Mouse (Mus musculus): ENCODE measurements around the gene Nr1i2. TPM values are rescaled to one million over a fixed set of nuclear protein-coding genes. Genes with fewer than 3 reads are reported as not detected.

The Nr1i2 gene
- polyA plus RNA-seq, 1 experiment from 2014 or later: not detected

DNA sequence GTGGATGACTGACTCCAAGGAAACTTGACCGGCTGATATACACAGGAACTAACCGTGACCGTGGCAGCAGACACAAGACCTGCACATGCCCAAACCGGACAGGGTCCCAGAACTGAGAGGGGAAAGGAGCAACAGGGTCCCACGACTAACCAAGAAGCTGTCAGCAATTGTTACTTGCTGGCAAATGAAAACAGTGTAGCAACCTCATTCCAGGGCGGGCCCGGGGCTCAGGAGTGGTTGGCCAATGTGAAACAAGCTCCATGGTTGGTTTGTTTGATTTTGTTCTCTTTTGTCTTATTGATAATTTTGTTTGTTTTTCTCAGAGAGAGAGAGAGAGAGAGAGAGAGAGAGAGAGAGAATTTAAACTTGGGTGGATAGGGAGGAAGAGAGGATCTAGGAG lies 13.7 kb downstream of the Nr1i2 start:
- H3K4me1 ChIP-seq (ENCODE audit: control insufficient read depth, insufficient read depth, low read length): no peaks in the 10 kb centered on the region
- no peaks in the 10 kb centered on the region for H3K27me3 ChIP-seq (ENCODE audit: control insufficient read depth, insufficient read depth, low read length)
- H3K4me3 ChIP-seq (replicated peaks; ENCODE audit: low read depth, low read length): no peak overlapping the region
- WGBS: 82% methylated on average over 7 of the region's 7 CpGs
- H3K9me3 ChIP-seq (ENCODE audit: control insufficient read depth, low read length): no peaks in the 10 kb centered on the region
- no peak overlapping the region for H3K9ac ChIP-seq (replicated peaks; ENCODE audit: low read length)
- H3K4me2 ChIP-seq (ENCODE audit: low read length): no peak overlapping the region
- no peak for DNase-seq
- no peak overlapping the region for H3K27ac ChIP-seq (replicated peaks; ENCODE audit: low read depth, low read length)
- H3K36me3 ChIP-seq (ENCODE audit: control insufficient read depth, insufficient read depth, low read length): no peaks in the 10 kb centered on the region
- ATAC-seq (ENCODE audit: low FRiP score, low TSS enrichment): no peak

DNA sequence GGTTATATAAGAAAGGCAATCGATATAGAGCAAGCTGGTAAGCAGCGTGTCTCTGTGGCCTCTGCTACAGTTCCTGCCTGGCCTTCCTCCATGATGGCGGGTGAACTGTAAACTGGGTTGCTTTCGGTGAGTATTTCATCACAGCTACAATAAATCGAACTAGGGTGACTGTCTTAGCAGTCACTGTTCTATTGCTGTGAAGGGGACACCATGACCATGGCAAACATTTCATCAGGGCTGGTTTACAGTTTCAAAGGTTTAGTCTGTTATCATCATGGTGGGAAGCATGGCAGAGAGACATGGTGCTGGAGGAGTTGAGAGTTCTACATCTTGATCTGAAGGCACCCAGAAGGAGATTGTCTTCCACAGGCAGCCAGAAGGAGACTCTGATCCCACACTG lies 14.8 kb downstream of the Nr1i2 start:
- ATAC-seq (ENCODE audit: low FRiP score, low TSS enrichment) (no peak), DNase-seq (no peak)
- H3K9me3 ChIP-seq (ENCODE audit: control insufficient read depth, low read length): no peaks in the 10 kb centered on the region
- H3K9ac ChIP-seq (replicated peaks; ENCODE audit: low read length): no peak overlapping the region
- H3K36me3 ChIP-seq (ENCODE audit: control insufficient read depth, insufficient read depth, low read length): no peaks in the 10 kb centered on the region
- no peaks in the 10 kb centered on the region for H3K4me1 ChIP-seq (ENCODE audit: control insufficient read depth, insufficient read depth, low read length)
- 94% methylated on average over 5 of the region's 5 CpGs for WGBS
- no peak overlapping the region for H3K4me3 ChIP-seq (replicated peaks; ENCODE audit: low read depth, low read length)
- H3K27ac ChIP-seq (replicated peaks; ENCODE audit: low read depth, low read length): no peak overlapping the region
- H3K4me2 ChIP-seq (ENCODE audit: low read length): no peak overlapping the region
- H3K27me3 ChIP-seq (ENCODE audit: control insufficient read depth, insufficient read depth, low read length): no peaks in the 10 kb centered on the region

GRCm38 (mm10) chr16:38274737-38275136 lies 19.9 kb downstream of the Nr1i2 start:
- Histone ChIP-seq H3K9ac (replicated peaks; ENCODE audit: low read length) (no peak overlapping the region), H3K4me3 (replicated peaks; ENCODE audit: low read depth, low read length) (no peak overlapping the region), H3K27me3 (ENCODE audit: control insufficient read depth, insufficient read depth, low read length) (no peaks in the 10 kb centered on the region), H3K9me3 (ENCODE audit: control insufficient read depth, low read length) (no peaks in the 10 kb centered on the region), H3K4me1 (ENCODE audit: control insufficient read depth, insufficient read depth, low read length) (peaks cover 5% of the 10 kb centered on the region; the same call in 1 of the 2 replicates), H3K36me3 (ENCODE audit: control insufficient read depth, insufficient read depth, low read length) (no peaks in the 10 kb centered on the region), H3K4me2 (ENCODE audit: low read length) (no peak overlapping the region), H3K27ac (replicated peaks; ENCODE audit: low read depth, low read length) (no peak overlapping the region)
- no peak for ATAC-seq (ENCODE audit: low FRiP score, low TSS enrichment)
- no peak for DNase-seq
- WGBS: 87% methylated on average over 2 of the region's 2 CpGs

- no peak overlapping the region for H3K4me3 ChIP-seq (replicated peaks; ENCODE audit: low read depth, low read length)
- H3K4me1 ChIP-seq (ENCODE audit: control insufficient read depth, insufficient read depth, low read length): peaks cover 5% of the 10 kb centered on the region; the same call in 1 of the 2 replicates
- H3K9me3 ChIP-seq (ENCODE audit: control insufficient read depth, low read length): no peaks in the 10 kb centered on the region
- 26% methylated on average over 5 of the region's 5 CpGs for WGBS
- no peaks in the 10 kb centered on the region for H3K27me3 ChIP-seq (ENCODE audit: control insufficient read depth, insufficient read depth, low read length)
- no peaks in the 10 kb centered on the region for H3K36me3 ChIP-seq (ENCODE audit: control insufficient read depth, insufficient read depth, low read length)
- ATAC-seq (ENCODE audit: low FRiP score, low TSS enrichment) (no peak; the same call in 1 of the 2 replicates), DNase-seq (peak; percentile 69)
- no peak overlapping the region for H3K4me2 ChIP-seq (ENCODE audit: low read length)
- no peak overlapping the region for H3K27ac ChIP-seq (replicated peaks; ENCODE audit: low read depth, low read length)
- H3K9ac ChIP-seq (replicated peaks; ENCODE audit: low read length): no peak overlapping the region
Measured at GRCm38 (mm10) chr16:38272483-38272882, 22.1 kb downstream of the Nr1i2 start.

GRCm38 (mm10) chr16:38271601-38272000 lies 23.0 kb downstream of the Nr1i2 start:
- Histone ChIP-seq H3K9me3 (ENCODE audit: control insufficient read depth, low read length) (no peaks in the 10 kb centered on the region), H3K9ac (replicated peaks; ENCODE audit: low read length) (no peak overlapping the region), H3K4me3 (replicated peaks; ENCODE audit: low read depth, low read length) (no peak overlapping the region), H3K27ac (replicated peaks; ENCODE audit: low read depth, low read length) (no peak overlapping the region), H3K4me1 (ENCODE audit: control insufficient read depth, insufficient read depth, low read length) (peaks cover 5% of the 10 kb centered on the region; the same call in 1 of the 2 replicates), H3K4me2 (ENCODE audit: low read length) (no peak overlapping the region), H3K36me3 (ENCODE audit: control insufficient read depth, insufficient read depth, low read length) (no peaks in the 10 kb centered on the region), H3K27me3 (ENCODE audit: control insufficient read depth, insufficient read depth, low read length) (no peaks in the 10 kb centered on the region)
- 86% methylated on average over 3 of the region's 3 CpGs for WGBS
- ATAC-seq (ENCODE audit: low FRiP score, low TSS enrichment) (no peak), DNase-seq (no peak)

DNA sequence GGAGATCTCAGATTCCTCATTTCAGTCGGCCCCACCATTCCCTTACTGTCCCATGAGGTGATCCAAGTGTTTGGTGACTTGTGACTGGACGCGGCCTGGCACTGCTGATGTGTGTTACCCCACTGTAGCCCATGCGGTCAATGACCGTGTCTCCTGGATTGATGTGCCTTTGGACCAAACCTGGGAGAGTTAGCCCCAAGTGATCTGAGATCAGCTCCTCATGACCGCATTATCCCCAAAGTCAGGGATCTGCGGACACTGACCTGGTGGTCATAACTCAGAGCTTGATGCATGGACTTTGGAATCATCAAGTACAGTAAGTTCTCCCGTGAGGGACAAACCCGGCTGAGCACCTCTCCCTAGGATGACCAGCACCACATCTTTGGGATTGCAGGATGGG lies 38.7 kb downstream of the Nr1i2 start:
- Histone ChIP-seq H3K4me1 (ENCODE audit: control insufficient read depth, insufficient read depth, low read length) (no peaks in the 10 kb centered on the region), H3K4me2 (ENCODE audit: low read length) (no peak overlapping the region)
- WGBS: 93% methylated on average over 9 of the region's 9 CpGs

GRCm38 (mm10) chr16:38255107-38255506 lies 39.5 kb downstream of the Nr1i2 start:
- no peak for DNase-seq
- Histone ChIP-seq H3K4me2 (ENCODE audit: low read length) (no peak overlapping the region), H3K9ac (replicated peaks; ENCODE audit: low read length) (no peak overlapping the region), H3K36me3 (ENCODE audit: control insufficient read depth, insufficient read depth, low read length) (no peaks in the 10 kb centered on the region), H3K27ac (replicated peaks; ENCODE audit: low read depth, low read length) (no peak overlapping the region), H3K4me3 (replicated peaks; ENCODE audit: low read depth, low read length) (no peak overlapping the region), H3K9me3 (ENCODE audit: control insufficient read depth, low read length) (no peaks in the 10 kb centered on the region), H3K27me3 (ENCODE audit: control insufficient read depth, insufficient read depth, low read length) (no peaks in the 10 kb centered on the region), H3K4me1 (ENCODE audit: control insufficient read depth, insufficient read depth, low read length) (no peaks in the 10 kb centered on the region)
- no peak for ATAC-seq (ENCODE audit: low FRiP score, low TSS enrichment)
- 75% methylated on average over 4 of the region's 4 CpGs for WGBS

More for the DNA sequence above, 38.7 kb downstream of the Nr1i2 start:
- Histone ChIP-seq H3K36me3 (ENCODE audit: control insufficient read depth, insufficient read depth, low read length) (no peaks in the 10 kb centered on the region), H3K4me3 (replicated peaks; ENCODE audit: low read depth, low read length) (no peak overlapping the region), H3K27me3 (ENCODE audit: control insufficient read depth, insufficient read depth, low read length) (no peaks in the 10 kb centered on the region), H3K9me3 (ENCODE audit: control insufficient read depth, low read length) (no peaks in the 10 kb centered on the region), H3K9ac (replicated peaks; ENCODE audit: low read length) (no peak overlapping the region), H3K27ac (replicated peaks; ENCODE audit: low read depth, low read length) (no peak overlapping the region)
- no peak for DNase-seq
- ATAC-seq (ENCODE audit: low FRiP score, low TSS enrichment): no peak

DNA sequence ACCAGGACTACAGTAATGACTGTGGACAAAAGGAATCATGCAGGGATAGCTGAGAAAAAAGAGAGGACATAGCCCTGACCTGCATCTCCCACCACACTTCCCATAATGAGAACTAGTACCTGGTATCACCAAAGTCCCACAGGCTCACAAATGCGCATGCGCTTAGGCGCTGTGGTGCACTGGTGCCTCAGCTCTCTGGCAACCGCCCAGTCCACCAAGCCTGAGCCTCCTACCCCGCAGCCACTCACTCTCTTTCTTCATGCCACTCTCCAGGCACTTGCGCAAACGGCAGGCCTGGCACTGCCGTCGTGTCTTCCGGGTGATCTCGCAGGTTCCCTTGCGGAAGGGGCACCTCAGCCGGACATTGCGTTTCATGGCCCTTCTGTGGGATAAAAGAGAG lies 40.6 kb downstream of the Nr1i2 start:
- H3K4me2 ChIP-seq (ENCODE audit: low read length): no peak overlapping the region
- DNase-seq: no peak
- H3K9me3 ChIP-seq (ENCODE audit: control insufficient read depth, low read length): no peaks in the 10 kb centered on the region
- no peaks in the 10 kb centered on the region for H3K4me1 ChIP-seq (ENCODE audit: control insufficient read depth, insufficient read depth, low read length)
- no peak overlapping the region for H3K27ac ChIP-seq (replicated peaks; ENCODE audit: low read depth, low read length)
- H3K4me3 ChIP-seq (replicated peaks; ENCODE audit: low read depth, low read length): no peak overlapping the region
- no peak for ATAC-seq (ENCODE audit: low FRiP score, low TSS enrichment)
- H3K9ac ChIP-seq (replicated peaks; ENCODE audit: low read length): no peak overlapping the region
- no peaks in the 10 kb centered on the region for H3K36me3 ChIP-seq (ENCODE audit: control insufficient read depth, insufficient read depth, low read length)
- WGBS: 85% methylated on average over 14 of the region's 14 CpGs
- H3K27me3 ChIP-seq (ENCODE audit: control insufficient read depth, insufficient read depth, low read length): no peaks in the 10 kb centered on the region

GRCm38 (mm10) chr16:38250467-38250866 lies 44.2 kb downstream of the Nr1i2 start:
- Histone ChIP-seq H3K4me1 (ENCODE audit: control insufficient read depth, insufficient read depth, low read length) (no peaks in the 10 kb centered on the region), H3K4me3 (replicated peaks; ENCODE audit: low read depth, low read length) (no peak overlapping the region), H3K9me3 (ENCODE audit: control insufficient read depth, low read length) (no peaks in the 10 kb centered on the region), H3K4me2 (ENCODE audit: low read length) (no peak overlapping the region), H3K36me3 (ENCODE audit: control insufficient read depth, insufficient read depth, low read length) (no peaks in the 10 kb centered on the region), H3K9ac (replicated peaks; ENCODE audit: low read length) (no peak overlapping the region), H3K27me3 (ENCODE audit: control insufficient read depth, insufficient read depth, low read length) (no peaks in the 10 kb centered on the region), H3K27ac (replicated peaks; ENCODE audit: low read depth, low read length) (no peak overlapping the region)
- no peak for DNase-seq
- no peak for ATAC-seq (ENCODE audit: low FRiP score, low TSS enrichment)
- WGBS: 96% methylated on average over 6 of the region's 6 CpGs

Data from midbrain, embryonic 14.5 days (tissue).